Comparison of ENCODE assay signal across 15 mouse cellular contexts in genomic region chr3:59168476-59168875, GRCm38 (mm10). TPM values are rescaled to one million over a fixed set of nuclear protein-coding genes. Genes with fewer than 3 reads are reported as not detected.
DNase-seq lines count a peak whose midpoint lies in the region; ATAC-seq and TF ChIP-seq lines count a peak whose summit lies in the region.
"Had no signal": no experiment of that assay in that cellular context is flagged by ENCODE, and none has a peak within 500 bp of the region (broad histone marks: within the 10 kb centered on the region; RNA-seq: fewer than 3 reads in every experiment).

No protein-coding gene starts in this region.

- TF ChIP-seq CTCF in liver, embryonic 14.5 days (IDR thresholded peaks at IDR 0.05; ENCODE audit: low read depth) = peak; percentile 27

- ATAC-seq in liver, embryonic 14.5 days (ENCODE audit: insufficient read depth) = no peak
- ATAC-seq in liver, embryonic 12.5 days = no peak
- peak; percentile 59 to 64; a peak in 2 of 4 replicates for ATAC-seq in hematopoietic stem cell, adult 5-6 weeks (replicated peaks in 1 of 2; ENCODE audit: insufficient read depth in 1 of 2, low FRiP score in 2 of 2, low TSS enrichment in 1 of 2, low read depth in 1 of 2, poor library complexity in 2 of 2, severe bottlenecking in 2 of 2)

- no peak overlapping the region for H3K27ac ChIP-seq in liver, embryonic 14.5 days
- H3K27ac ChIP-seq in liver, embryonic 12.5 days = no peak overlapping the region
- H3K27ac ChIP-seq: embryonic facial prominence, embryonic 12.5 days; liver, embryonic 13.5 days; midbrain, embryonic 12.5 days; neural tube, embryonic 12.5 days had no signal

- no peak for TF ChIP-seq EP300 in liver, embryonic 14.5 days (IDR thresholded peaks at IDR 0.05; ENCODE audit: low read depth)

- no peaks in the 10 kb centered on the region for H3K9me3 ChIP-seq in liver, embryonic 14.5 days (ENCODE audit: control insufficient read depth, low read length)
- no peaks in the 10 kb centered on the region for H3K9me3 ChIP-seq in liver, embryonic 12.5 days (replicated peaks)
- H3K9me3 ChIP-seq: embryonic facial prominence, embryonic 12.5 days; liver, embryonic 13.5 days; midbrain, embryonic 12.5 days; neural tube, embryonic 12.5 days had no signal

- 48% methylated on average over 6 of the region's 6 CpGs for WGBS in liver, embryonic 14.5 days (ENCODE audit: insufficient replicate concordance)
- WGBS in liver, embryonic 12.5 days (ENCODE audit: insufficient replicate concordance) = 59% methylated on average over 6 of the region's 6 CpGs

- DNase-seq in liver, embryonic 14.5 days (ENCODE audit: low read depth in 3 of 3, low spot score in 3 of 3) = no peak
- peak; percentile 33 for DNase-seq in thymus, postnatal 14 days
- DNase-seq in thymus, postnatal 4 days = no peak
- no peak for DNase-seq in cerebellum, postnatal 10 days
- no peak for DNase-seq in spleen, adult 18-20 months
- DNase-seq: cerebellum, postnatal 25 days; liver, embryonic 13.5 days had no signal

- no peak overlapping the region for H3K9ac ChIP-seq in liver, embryonic 14.5 days (replicated peaks)
- H3K9ac ChIP-seq in liver, embryonic 12.5 days = no peak overlapping the region
- H3K9ac ChIP-seq: embryonic facial prominence, embryonic 12.5 days; liver, embryonic 13.5 days; midbrain, embryonic 12.5 days; neural tube, embryonic 12.5 days had no signal

- H3K36me3 ChIP-seq in liver, embryonic 14.5 days (replicated peaks; ENCODE audit: control insufficient read depth, insufficient read depth, low read depth) = no peaks in the 10 kb centered on the region
- no peaks in the 10 kb centered on the region for H3K36me3 ChIP-seq in liver, embryonic 12.5 days
- H3K36me3 ChIP-seq: embryonic facial prominence, embryonic 12.5 days; liver, embryonic 13.5 days; midbrain, embryonic 12.5 days; neural tube, embryonic 12.5 days had no signal

- peaks cover 0 to 7% of the 10 kb centered on the region in 2 experiments; a peak in 2 of 4 replicates for H3K4me1 ChIP-seq in liver, embryonic 14.5 days (replicated peaks; ENCODE audit: control insufficient read depth in 2 of 2, insufficient read depth in 2 of 2, low read length in 1 of 2)
- no peaks in the 10 kb centered on the region for H3K4me1 ChIP-seq in liver, embryonic 12.5 days
- H3K4me1 ChIP-seq: midbrain, embryonic 12.5 days; neural tube, embryonic 12.5 days had no signal

- H3K4me2 ChIP-seq in liver, embryonic 14.5 days (ENCODE audit: low read depth) = no peak overlapping the region
- no peak overlapping the region for H3K4me2 ChIP-seq in liver, embryonic 12.5 days
- H3K4me2 ChIP-seq: embryonic facial prominence, embryonic 12.5 days; liver, embryonic 13.5 days; midbrain, embryonic 12.5 days; neural tube, embryonic 12.5 days had no signal

- H3K4me3 ChIP-seq in liver, embryonic 14.5 days (ENCODE audit: insufficient read depth in 1 of 2, low read depth in 2 of 2, low read length in 2 of 2) = no peak overlapping the region
- no peak overlapping the region for H3K4me3 ChIP-seq in liver, embryonic 12.5 days
- H3K4me3 ChIP-seq: embryonic facial prominence, embryonic 12.5 days; liver, embryonic 13.5 days; midbrain, embryonic 12.5 days; neural tube, embryonic 12.5 days had no signal

- no peaks in the 10 kb centered on the region for H3K27me3 ChIP-seq in liver, embryonic 14.5 days (ENCODE audit: control insufficient read depth, insufficient read depth, low read length)
- no peaks in the 10 kb centered on the region for H3K27me3 ChIP-seq in liver, embryonic 12.5 days (replicated peaks)
- H3K27me3 ChIP-seq: embryonic facial prominence, embryonic 12.5 days; liver, embryonic 13.5 days; midbrain, embryonic 12.5 days; neural tube, embryonic 12.5 days had no signal

RNA-seq across cellular contexts. Expression of gene P2ry14, which starts 15.1 kb away (rescaled TPM):
- polyA plus RNA-seq in liver, embryonic 14.5 days (2012; rRNA removed) = 2.5 TPM in 2 replicates
- polyA plus RNA-seq in liver, embryonic 14.5 days (2014; fragmentation: Nextera tagmentation; extraction: Ambion mirVana) = 3.6 and 4.1 TPM in 2 replicates
- 1.7 and 2.4 TPM in 2 replicates for polyA plus RNA-seq in liver, embryonic 12.5 days (2016; fragmentation: Nextera tagmentation; extraction: Ambion mirVana)
- 53.2 and 54.7 TPM in 2 replicates for total RNA-seq in hematopoietic stem cell, adult 5-6 weeks (2017)

RNA-seq across cellular contexts. Expression of gene Gpr87, which starts 26.4 kb away (rescaled TPM):
- not detected in 2 replicates for polyA plus RNA-seq in liver, embryonic 14.5 days (2012; rRNA removed)
- not detected in 2 replicates for polyA plus RNA-seq in liver, embryonic 14.5 days (2014; fragmentation: Nextera tagmentation; extraction: Ambion mirVana)
- 0.08 TPM in 1 of 2 replicates, not detected in the other for polyA plus RNA-seq in liver, embryonic 12.5 days (2016; fragmentation: Nextera tagmentation; extraction: Ambion mirVana)
- not detected in 2 replicates for total RNA-seq in hematopoietic stem cell, adult 5-6 weeks (2017)
- total RNA-seq: adrenal gland, postnatal 4 days; left cerebral cortex, postnatal 14 days had no signal
- polyA plus RNA-seq: liver, embryonic 13.5 days; small intestine, adult 2 months had no signal

RNA-seq across cellular contexts. Expression of gene P2ry13, which starts 42.2 kb away (rescaled TPM):
- polyA plus RNA-seq in liver, embryonic 14.5 days (2012; rRNA removed) = 2.0 TPM in 2 replicates
- 2.8 and 3.0 TPM in 2 replicates for polyA plus RNA-seq in liver, embryonic 14.5 days (2014; fragmentation: Nextera tagmentation; extraction: Ambion mirVana)
- polyA plus RNA-seq in liver, embryonic 12.5 days (2016; fragmentation: Nextera tagmentation; extraction: Ambion mirVana) = 1.6 and 1.8 TPM in 2 replicates
- total RNA-seq in hematopoietic stem cell, adult 5-6 weeks (2017) = 2.0 and 4.9 TPM in 2 replicates

Comparison
In these comparisons a context has a peak if more than half of its experiments do, and no peak if none do; other contexts are left out.
1. ATAC-seq: peak in hematopoietic stem cell, adult 5-6 weeks (2 of 2); none in liver, embryonic 14.5 days (single experiment) and liver, embryonic 12.5 days (single experiment).